In genomic region chr2:164986371-164987027, GRCm38 (mm10) we compare ENCODE assay signal across 20 mouse cellular contexts. TPM values are rescaled to one million over a fixed set of nuclear protein-coding genes. Genes with fewer than 3 reads are reported as not detected.
DNase-seq lines count a peak whose midpoint lies in the region; ATAC-seq and TF ChIP-seq lines count a peak whose summit lies in the region.
"Had no signal": no experiment of that assay in that cellular context is flagged by ENCODE, and none has a peak within 500 bp of the region (broad histone marks: within the 10 kb centered on the region; RNA-seq: fewer than 3 reads in every experiment).

No protein-coding gene starts in this region.

- 13% methylated on average over 14 of the region's 14 CpGs for WGBS in cerebellum, adult 2 months
- WGBS in heart, embryonic 10.5 days = 56% methylated on average over 14 of the region's 14 CpGs

- TF ChIP-seq POLR2A in cerebellum, adult 2 months (IDR thresholded peaks at IDR 0.05; ENCODE audit: borderline replicate concordance, insufficient read depth, low read length) = no peak

- H3K36me3 ChIP-seq in heart, embryonic 10.5 days = no peaks in the 10 kb centered on the region
- H3K36me3 ChIP-seq: embryonic facial prominence, embryonic 10.5 days; G1E; heart, embryonic 15.5 days; intestine, embryonic 15.5 days had no signal

- no peak for DNase-seq in cerebellum, postnatal 4 days (ENCODE audit: low spot score in 2 of 2)
- DNase-seq in cerebellum, adult 2 months = peak; percentile 86 to 89
- DNase-seq in cerebellum, postnatal 10 days = peak; percentile 73 to 80
- DNase-seq in lung, adult 18-20 months = no peak
- no peak for DNase-seq in layer of hippocampus, adult 8-10 months (ENCODE audit: low spot score in 2 of 2)
- DNase-seq in heart, embryonic 10.5 days (ENCODE audit: low spot score) = no peak
- DNase-seq: adrenal gland, adult 8-10 months; B cell, adult 2 months; gastrocnemius, postnatal 36 days; heart, adult 11 months; heart, postnatal 14 days; kidney, adult 18-20 months had no signal

- H3K9me3 ChIP-seq in heart, embryonic 10.5 days = no peaks in the 10 kb centered on the region
- H3K9me3 ChIP-seq: embryonic facial prominence, embryonic 10.5 days; G1E; heart, embryonic 15.5 days; hindbrain, embryonic 13.5 days; intestine, embryonic 15.5 days had no signal

- ATAC-seq in cerebellum, adult (ENCODE audit: insufficient number of reproducible peaks, low FRiP score, low TSS enrichment) = peak; percentile 78
- ATAC-seq: CD4-positive, CD25-positive, alpha-beta regulatory T cell, adult 4 months; forebrain, embryonic 14.5 days; intestine, embryonic 15.5 days had no signal

- peak overlapping the region; percentile 79 for H3K27ac ChIP-seq in cerebellum, adult 2 months (ENCODE audit: insufficient read depth, low read length)
- no peak overlapping the region for H3K27ac ChIP-seq in heart, embryonic 10.5 days
- H3K27ac ChIP-seq: embryonic facial prominence, embryonic 10.5 days; heart, embryonic 15.5 days; hindbrain, embryonic 13.5 days; intestine, embryonic 15.5 days had no signal

- peaks cover 32% of the 10 kb centered on the region for H3K4me1 ChIP-seq in cerebellum, adult 2 months (ENCODE audit: control insufficient read depth, insufficient read depth, low read length)
- H3K4me1 ChIP-seq in heart, embryonic 10.5 days = 0 out of 2 replicates have a peak, but pooled peaks cover 3% of the 10 kb centered on the region
- H3K4me1 ChIP-seq: heart, embryonic 15.5 days; intestine, embryonic 15.5 days had no signal

- H3K4me3 ChIP-seq in cerebellum, adult 2 months (replicated peaks; ENCODE audit: insufficient read depth, low read depth, low read length) = no peak overlapping the region
- H3K4me3 ChIP-seq in heart, embryonic 10.5 days = no peak overlapping the region
- H3K4me3 ChIP-seq: embryonic facial prominence, embryonic 10.5 days; heart, embryonic 15.5 days; hindbrain, embryonic 13.5 days; intestine, embryonic 15.5 days had no signal

- H3K27me3 ChIP-seq in cerebellum, adult 2 months (ENCODE audit: control insufficient read depth, insufficient read depth, low read length) = no peaks in the 10 kb centered on the region
- peaks cover 41% of the 10 kb centered on the region; the same call in 1 of the 2 replicates for H3K27me3 ChIP-seq in heart, embryonic 10.5 days (ENCODE audit: insufficient read depth, poor library complexity, severe bottlenecking)
- H3K27me3 ChIP-seq: intestine, embryonic 15.5 days had no signal

- peak; percentile 53 for TF ChIP-seq CTCF in cerebellum, adult 2 months (IDR thresholded peaks at IDR 0.05; ENCODE audit: borderline replicate concordance, insufficient read depth, low read depth, low read length)

RNA-seq across cellular contexts. Expression of gene Slc12a5, which starts 25.9 kb away (rescaled TPM):
- 386 and 396 TPM in 2 replicates for polyA plus RNA-seq in cerebellum, adult 2 months (2012; rRNA removed)
- total RNA-seq in layer of hippocampus, adult 8-10 months (2022) = 100 to 1,000 TPM; 370 to 437 (median 422) TPM
- polyA plus RNA-seq in heart, embryonic 10.5 days (2016; fragmentation: Nextera tagmentation; extraction: Ambion mirVana) = 0.74 and 0.92 TPM in 2 replicates

RNA-seq across cellular contexts. Expression of gene Mmp9, which starts 45.9 kb away (rescaled TPM):
- 3.3 and 3.7 TPM in 2 replicates for polyA plus RNA-seq in cerebellum, adult 2 months (2012; rRNA removed)
- total RNA-seq in layer of hippocampus, adult 8-10 months (2022) = 1 to 10 TPM; 1.5 to 2.2 (median 2.0) TPM
- 0.53 and 1.1 TPM in 2 replicates for polyA plus RNA-seq in heart, embryonic 10.5 days (2016; fragmentation: Nextera tagmentation; extraction: Ambion mirVana)

RNA-seq across cellular contexts. Expression of gene Ncoa5, which starts 48.2 kb away (rescaled TPM):
- 54.9 and 56.7 TPM in 2 replicates for polyA plus RNA-seq in cerebellum, adult 2 months (2012; rRNA removed)
- 10 to 100 TPM; 46.2 to 63.5 (median 55.9) TPM for total RNA-seq in layer of hippocampus, adult 8-10 months (2022)
- 52.8 and 64.2 TPM in 2 replicates for polyA plus RNA-seq in heart, embryonic 10.5 days (2016; fragmentation: Nextera tagmentation; extraction: Ambion mirVana)

Comparison
In these comparisons a context has a peak if more than half of its experiments do, and no peak if none do; other contexts are left out.
1. DNase-seq: peak in cerebellum, adult 2 months (2 of 2) and cerebellum, postnatal 10 days (2 of 2); none in cerebellum, postnatal 4 days (0 of 2), lung, adult 18-20 months (0 of 2), layer of hippocampus, adult 8-10 months (0 of 2) and heart, embryonic 10.5 days (single experiment).
2. RNA of gene Slc12a5, which starts 25.9 kb away (polyA plus RNA-seq): 386 to 396 TPM in cerebellum, adult 2 months; 0.74 to 0.92 TPM in heart, embryonic 10.5 days; every median in the first group is over 100 times any median in the second.